Mouse (Mus musculus): ENCODE data around the gene Cdc42bpa. TPM values are rescaled to one million over a fixed set of nuclear protein-coding genes. Genes with fewer than 3 reads are reported as not detected.
"Not testable (repeated sequence)": the region's sequence is repeated elsewhere in the genome, so short reads cannot be mapped to it uniquely, and the experiment has no call there.

The Cdc42bpa gene
- polyA plus RNA-seq, 1 experiment from 2014 or later: 29.5 TPM

GRCm38 (mm10) chr1:180008057-180008456, 47.8 kb downstream of the Cdc42bpa start:
- H3K4me2 ChIP-seq (ENCODE audit: low read length): no peak overlapping the region
- H3K36me3 ChIP-seq (ENCODE audit: control insufficient read depth, insufficient read depth, low read length): no peaks in the 10 kb centered on the region
- no peak for DNase-seq
- H3K27me3 ChIP-seq (ENCODE audit: control insufficient read depth, insufficient read depth, low read length): no peaks in the 10 kb centered on the region
- H3K4me1 ChIP-seq (ENCODE audit: control insufficient read depth, insufficient read depth, low read length): no peaks in the 10 kb centered on the region
- no peak overlapping the region for H3K9ac ChIP-seq (replicated peaks; ENCODE audit: low read length)
- H3K9me3 ChIP-seq (ENCODE audit: control insufficient read depth, low read length): peaks cover 6% of the 10 kb centered on the region; the same call in 1 of the 2 replicates
- H3K4me3 ChIP-seq (replicated peaks; ENCODE audit: low read depth, low read length): no peak overlapping the region
- no peak for ATAC-seq (ENCODE audit: low FRiP score, low TSS enrichment)
- H3K27ac ChIP-seq (replicated peaks; ENCODE audit: low read depth, low read length): no peak overlapping the region

DNA sequence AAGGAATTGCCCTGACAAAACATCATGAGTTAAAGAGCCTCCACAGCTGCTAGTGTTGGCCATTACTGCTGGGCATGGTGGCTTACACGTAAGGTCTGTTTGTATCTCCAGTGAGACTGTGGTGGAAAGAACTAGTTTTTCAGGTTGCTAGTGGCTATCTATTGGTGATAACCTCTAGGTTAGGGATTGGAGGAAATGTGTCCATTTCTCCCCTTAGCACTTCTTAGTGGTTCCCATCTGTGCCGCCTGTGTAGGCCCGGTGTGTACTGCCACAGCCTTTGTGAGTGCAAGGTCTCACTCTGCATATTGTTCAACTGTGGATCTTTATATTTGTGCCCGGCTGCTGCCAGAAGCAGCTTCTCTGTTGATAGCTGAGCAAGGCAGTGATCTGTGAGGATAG, 53.2 kb downstream of the Cdc42bpa start:
- Histone ChIP-seq H3K4me2 (ENCODE audit: low read length) (no peak overlapping the region), H3K9ac (replicated peaks; ENCODE audit: low read length) (no peak overlapping the region), H3K27me3 (ENCODE audit: control insufficient read depth, insufficient read depth, low read length) (no peaks in the 10 kb centered on the region), H3K27ac (replicated peaks; ENCODE audit: low read depth, low read length) (no peak overlapping the region), H3K4me3 (replicated peaks; ENCODE audit: low read depth, low read length) (no peak overlapping the region), H3K9me3 (ENCODE audit: control insufficient read depth, low read length) (no peaks in the 10 kb centered on the region), H3K36me3 (ENCODE audit: control insufficient read depth, insufficient read depth, low read length) (no peaks in the 10 kb centered on the region), H3K4me1 (ENCODE audit: control insufficient read depth, insufficient read depth, low read length) (no peaks in the 10 kb centered on the region)
- WGBS: 95% methylated on average over 4 of the region's 4 CpGs
- no peak for DNase-seq
- no peak for ATAC-seq (ENCODE audit: low FRiP score, low TSS enrichment)

GRCm38 (mm10) chr1:180018218-180018617, 57.9 kb downstream of the Cdc42bpa start:
- H3K4me2 ChIP-seq (ENCODE audit: low read length): no peak overlapping the region
- H3K36me3 ChIP-seq (ENCODE audit: control insufficient read depth, insufficient read depth, low read length): no peaks in the 10 kb centered on the region
- no peak overlapping the region for H3K27ac ChIP-seq (replicated peaks; ENCODE audit: low read depth, low read length)
- 87% methylated on average over 2 of the region's 2 CpGs for whole genome bisulfite sequencing
- DNase-seq: no peak
- no peaks in the 10 kb centered on the region for H3K9me3 ChIP-seq (ENCODE audit: control insufficient read depth, low read length)
- H3K27me3 ChIP-seq (ENCODE audit: control insufficient read depth, insufficient read depth, low read length): no peaks in the 10 kb centered on the region
- ATAC-seq (ENCODE audit: low FRiP score, low TSS enrichment): no peak
- H3K4me1 ChIP-seq (ENCODE audit: control insufficient read depth, insufficient read depth, low read length): no peaks in the 10 kb centered on the region
- H3K4me3 ChIP-seq (replicated peaks; ENCODE audit: low read depth, low read length): no peak overlapping the region
- H3K9ac ChIP-seq (replicated peaks; ENCODE audit: low read length): no peak overlapping the region

GRCm38 (mm10) chr1:180021463-180022296, 61.4 kb downstream of the Cdc42bpa start:
- WGBS: 83% methylated on average over 11 of the region's 11 CpGs
- no peak overlapping the region for H3K4me3 ChIP-seq (replicated peaks; ENCODE audit: low read depth, low read length)
- H3K27ac ChIP-seq (replicated peaks; ENCODE audit: low read depth, low read length): no peak overlapping the region
- DNase-seq: no peak
- no peaks in the 10 kb centered on the region for H3K4me1 ChIP-seq (ENCODE audit: control insufficient read depth, insufficient read depth, low read length)
- no peak overlapping the region for H3K4me2 ChIP-seq (ENCODE audit: low read length)
- H3K9ac ChIP-seq (replicated peaks; ENCODE audit: low read length): no peak overlapping the region
- no peaks in the 10 kb centered on the region for H3K36me3 ChIP-seq (ENCODE audit: control insufficient read depth, insufficient read depth, low read length)
- no peaks in the 10 kb centered on the region for H3K9me3 ChIP-seq (ENCODE audit: control insufficient read depth, low read length)
- no peaks in the 10 kb centered on the region for H3K27me3 ChIP-seq (ENCODE audit: control insufficient read depth, insufficient read depth, low read length)
- no peak for ATAC-seq (ENCODE audit: low FRiP score, low TSS enrichment)

- Histone ChIP-seq H3K9ac (replicated peaks; ENCODE audit: low read length) (no peak overlapping the region), H3K4me1 (ENCODE audit: control insufficient read depth, insufficient read depth, low read length) (no peaks in the 10 kb centered on the region), H3K36me3 (ENCODE audit: control insufficient read depth, insufficient read depth, low read length) (no peaks in the 10 kb centered on the region), H3K4me3 (replicated peaks; ENCODE audit: low read depth, low read length) (no peak overlapping the region), H3K4me2 (ENCODE audit: low read length) (no peak overlapping the region), H3K27me3 (ENCODE audit: control insufficient read depth, insufficient read depth, low read length) (no peaks in the 10 kb centered on the region), H3K27ac (replicated peaks; ENCODE audit: low read depth, low read length) (no peak overlapping the region), H3K9me3 (ENCODE audit: control insufficient read depth, low read length) (no peaks in the 10 kb centered on the region)
- WGBS: 76% methylated on average over 5 of the region's 5 CpGs
- ATAC-seq (ENCODE audit: low FRiP score, low TSS enrichment) (no peak), DNase-seq (no peak)
These were observed 63.2 kb downstream of the Cdc42bpa start for GRCm38 (mm10) chr1:180023512-180023911.

DNA sequence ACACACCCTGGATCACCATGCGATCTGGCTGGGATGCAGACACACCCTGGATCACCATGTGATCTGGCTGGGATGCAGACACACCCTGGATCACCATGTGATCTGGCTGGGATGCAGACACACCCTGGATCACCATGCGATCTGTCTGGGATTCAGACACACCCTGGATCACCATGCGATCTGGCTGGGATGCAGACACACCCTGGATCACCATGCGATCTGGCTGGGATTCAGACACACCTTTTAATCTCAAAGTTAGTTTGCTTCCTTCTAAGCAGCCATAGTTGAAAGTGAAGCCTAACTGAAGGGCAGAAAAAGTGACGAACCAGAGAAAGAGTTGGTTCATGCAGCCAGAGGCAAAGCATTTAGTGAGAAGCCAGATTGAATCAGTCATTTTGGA, 69.6 kb downstream of the Cdc42bpa start:
- 91% methylated on average over 5 of the region's 5 CpGs for WGBS
- not testable (repeated sequence) for ATAC-seq (ENCODE audit: low FRiP score, low TSS enrichment); H3K4me3 ChIP-seq (replicated peaks; ENCODE audit: low read depth, low read length); H3K4me2 ChIP-seq (ENCODE audit: low read length); H3K9ac ChIP-seq (replicated peaks; ENCODE audit: low read length); H3K27ac ChIP-seq (replicated peaks; ENCODE audit: low read depth, low read length); H3K9me3 ChIP-seq (ENCODE audit: control insufficient read depth, low read length); H3K27me3 ChIP-seq (ENCODE audit: control insufficient read depth, insufficient read depth, low read length); DNase-seq; H3K4me1 ChIP-seq (ENCODE audit: control insufficient read depth, insufficient read depth, low read length); H3K36me3 ChIP-seq (ENCODE audit: control insufficient read depth, insufficient read depth, low read length)

- ATAC-seq (ENCODE audit: low FRiP score, low TSS enrichment): no peak
- 88% methylated on average over 8 of the region's 8 CpGs for WGBS
- H3K4me1 ChIP-seq (ENCODE audit: control insufficient read depth, insufficient read depth, low read length): no peaks in the 10 kb centered on the region
- H3K9me3 ChIP-seq (ENCODE audit: control insufficient read depth, low read length): no peaks in the 10 kb centered on the region
- H3K4me3 ChIP-seq (replicated peaks; ENCODE audit: low read depth, low read length): no peak overlapping the region
- DNase-seq: no peak
- no peak overlapping the region for H3K27ac ChIP-seq (replicated peaks; ENCODE audit: low read depth, low read length)
- no peak overlapping the region for H3K4me2 ChIP-seq (ENCODE audit: low read length)
- H3K27me3 ChIP-seq (ENCODE audit: control insufficient read depth, insufficient read depth, low read length): no peaks in the 10 kb centered on the region
- H3K9ac ChIP-seq (replicated peaks; ENCODE audit: low read length): no peak overlapping the region
- no peaks in the 10 kb centered on the region for H3K36me3 ChIP-seq (ENCODE audit: control insufficient read depth, insufficient read depth, low read length)
These were observed 70.5 kb downstream of the Cdc42bpa start for GRCm38 (mm10) chr1:180030631-180031365.

DNA sequence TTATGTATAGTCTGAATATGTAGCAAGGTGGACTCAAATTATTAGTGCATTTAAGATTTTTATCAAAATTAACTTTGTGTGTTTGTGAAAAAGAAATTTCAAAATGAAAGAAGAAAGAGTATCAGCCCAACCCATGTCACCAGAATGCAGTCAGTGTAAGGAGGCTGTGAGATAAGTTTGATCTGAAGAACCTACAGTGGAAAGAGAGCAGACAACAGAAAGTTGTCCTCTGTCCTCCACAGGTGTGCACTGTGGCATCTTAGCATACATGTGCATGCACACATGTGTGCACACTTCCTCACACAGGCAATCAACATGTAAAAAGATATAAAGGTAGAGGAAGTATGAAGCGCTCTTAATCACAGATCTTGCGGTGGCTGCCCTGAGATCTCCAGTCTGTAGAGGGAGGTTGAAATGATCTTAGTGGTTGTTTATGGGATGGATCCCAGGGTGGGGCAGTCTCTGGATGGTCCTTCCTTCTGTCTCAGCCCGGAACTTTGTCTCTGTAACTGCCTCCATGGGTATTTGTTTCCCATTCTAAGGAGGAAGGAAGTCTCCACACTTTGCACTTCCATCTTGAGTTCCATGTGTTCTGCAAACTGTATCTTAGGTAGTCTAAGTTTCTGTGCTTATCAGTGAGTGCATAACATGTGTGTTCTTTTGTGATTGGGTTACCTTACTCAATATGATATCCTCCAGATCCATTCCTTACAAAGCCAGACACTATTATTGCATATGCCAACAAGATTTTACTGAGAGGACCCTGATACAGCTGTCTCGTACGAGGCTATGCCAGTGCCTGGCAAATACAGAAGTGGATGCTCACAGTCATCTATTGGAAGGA, 71.7 kb downstream of the Cdc42bpa start:
- 96% methylated on average over 5 of the region's 5 CpGs for WGBS
- H3K9ac ChIP-seq (replicated peaks; ENCODE audit: low read length): no peak overlapping the region
- no peaks in the 10 kb centered on the region for H3K27me3 ChIP-seq (ENCODE audit: control insufficient read depth, insufficient read depth, low read length)
- ATAC-seq (ENCODE audit: low FRiP score, low TSS enrichment) (no peak), DNase-seq (no peak)
- no peak overlapping the region for H3K4me3 ChIP-seq (replicated peaks; ENCODE audit: low read depth, low read length)
- no peak overlapping the region for H3K4me2 ChIP-seq (ENCODE audit: low read length)
- H3K4me1 ChIP-seq (ENCODE audit: control insufficient read depth, insufficient read depth, low read length): no peaks in the 10 kb centered on the region
- no peak overlapping the region for H3K27ac ChIP-seq (replicated peaks; ENCODE audit: low read depth, low read length)
- no peaks in the 10 kb centered on the region for H3K36me3 ChIP-seq (ENCODE audit: control insufficient read depth, insufficient read depth, low read length)
- H3K9me3 ChIP-seq (ENCODE audit: control insufficient read depth, low read length): no peaks in the 10 kb centered on the region
